Mouse (Mus musculus) fibroblast of lung, adult 2 months (primary cell): ENCODE measurements around the gene Tmsb10.

Experiments used
- DNase-seq: peaks from one replicate; pipeline ENCODE4 v3.0.0-alpha.2; 2011; ENCODE audit warnings: low read depth

The Tmsb10 gene

DNA sequence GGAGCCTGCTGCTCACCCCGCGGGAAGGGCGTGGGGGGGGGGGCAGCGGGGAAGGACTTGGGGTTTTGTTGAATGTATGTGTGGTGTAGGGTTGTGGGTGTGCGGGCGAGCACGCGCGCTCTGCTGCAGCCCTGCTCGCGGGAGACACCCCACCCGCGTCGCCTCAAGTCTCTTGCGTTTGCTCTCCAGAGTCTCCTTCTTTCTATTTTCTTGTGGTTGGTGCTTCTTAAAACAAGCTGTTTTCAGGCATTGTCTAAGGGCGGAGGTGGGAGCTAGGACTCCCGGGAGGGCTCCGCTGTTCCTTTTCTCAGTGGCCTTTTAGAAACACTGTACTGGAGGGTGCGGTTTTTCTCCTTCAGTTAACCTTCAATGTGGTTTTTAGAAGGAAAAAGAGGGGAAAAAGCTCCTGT is at the start of gene Tmsb10:
TSS of gene Tmsb10 (minus strand) at position 87 of the 410 bp plus-strand sequence.
- no peak for DNase-seq

- DNase-seq = no peak
Measured at GRCm38 (mm10) chr6:73003601-73004000, 45.1 kb upstream of the Tmsb10 start.

DNA sequence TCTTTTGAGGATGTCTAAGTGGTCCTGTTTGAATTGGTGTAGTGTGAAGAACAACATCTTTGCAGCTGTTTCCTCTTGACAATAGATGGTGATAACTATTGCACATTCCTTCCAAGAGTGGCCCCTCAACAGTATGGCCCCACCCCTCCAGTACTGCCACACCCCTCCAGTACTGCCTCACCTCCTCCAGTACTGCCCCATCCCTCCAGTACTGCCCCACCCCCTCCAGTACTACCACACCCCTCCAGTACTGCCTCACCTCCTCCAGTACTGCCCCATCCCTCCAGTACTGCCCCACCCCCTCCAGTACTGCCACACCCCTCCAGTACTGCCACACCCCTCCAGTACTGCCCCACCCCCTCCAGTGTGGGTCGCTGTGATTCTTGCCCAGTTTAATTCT is 43.8 kb upstream of the Tmsb10 start:
- DNase-seq = no peak

- no peak for DNase-seq
Measured at GRCm38 (mm10) chr6:72998809-72999208, 40.3 kb upstream of the Tmsb10 start.

DNA sequence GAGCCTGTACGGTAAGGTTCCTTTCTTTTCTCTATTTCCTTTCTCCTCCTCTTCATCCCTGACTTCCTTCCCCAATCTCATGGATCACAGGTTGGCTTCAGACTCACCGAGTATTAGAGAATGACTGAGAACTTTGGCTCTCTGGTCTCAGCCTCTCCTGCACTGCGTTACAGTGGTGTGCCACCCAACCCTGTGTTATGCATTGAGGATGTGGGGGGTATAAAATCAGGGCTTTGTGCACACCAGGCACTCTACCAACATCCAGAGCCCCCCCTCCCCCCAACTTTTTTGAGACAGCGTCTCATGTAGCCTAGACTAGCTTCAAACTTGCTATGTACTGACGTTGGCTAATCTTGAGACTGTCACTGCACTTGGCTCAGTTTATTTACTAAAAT is 35.1 kb upstream of the Tmsb10 start:
- no peak for DNase-seq

DNA sequence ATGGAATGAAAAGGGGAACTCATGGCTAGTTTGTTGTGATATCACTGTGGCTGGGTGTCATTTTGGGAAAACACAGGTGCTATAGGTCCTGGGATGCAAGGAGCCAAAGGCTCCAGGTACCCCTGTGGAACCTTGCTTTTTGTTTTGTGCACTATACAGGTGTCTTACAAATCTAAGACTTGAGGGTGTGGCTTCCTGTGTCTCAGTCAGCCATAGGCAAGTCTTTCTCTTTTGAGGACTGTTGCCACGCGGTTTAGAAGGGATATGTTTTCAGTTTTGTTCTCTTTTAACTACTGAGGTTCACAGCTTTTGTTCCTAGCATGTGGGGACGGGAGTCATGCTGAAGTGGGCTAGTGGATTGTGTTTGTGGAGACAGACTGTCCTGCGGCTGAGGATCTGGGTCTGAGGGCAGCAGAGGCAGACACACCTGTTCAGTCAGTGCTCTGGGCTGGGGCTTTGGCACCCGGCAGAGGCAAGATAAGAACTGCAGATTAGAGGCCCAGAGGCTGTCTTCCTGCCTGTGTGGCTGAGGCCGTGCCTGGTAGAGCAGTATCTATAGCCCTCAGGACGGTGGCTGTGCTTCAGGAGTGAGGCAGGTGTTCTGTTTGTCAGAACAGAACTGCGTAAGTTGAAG is 34.6 kb upstream of the Tmsb10 start:
- DNase-seq = no peak

- DNase-seq = no peak
Measured at GRCm38 (mm10) chr6:72990206-72990605, 31.7 kb upstream of the Tmsb10 start.

DNA sequence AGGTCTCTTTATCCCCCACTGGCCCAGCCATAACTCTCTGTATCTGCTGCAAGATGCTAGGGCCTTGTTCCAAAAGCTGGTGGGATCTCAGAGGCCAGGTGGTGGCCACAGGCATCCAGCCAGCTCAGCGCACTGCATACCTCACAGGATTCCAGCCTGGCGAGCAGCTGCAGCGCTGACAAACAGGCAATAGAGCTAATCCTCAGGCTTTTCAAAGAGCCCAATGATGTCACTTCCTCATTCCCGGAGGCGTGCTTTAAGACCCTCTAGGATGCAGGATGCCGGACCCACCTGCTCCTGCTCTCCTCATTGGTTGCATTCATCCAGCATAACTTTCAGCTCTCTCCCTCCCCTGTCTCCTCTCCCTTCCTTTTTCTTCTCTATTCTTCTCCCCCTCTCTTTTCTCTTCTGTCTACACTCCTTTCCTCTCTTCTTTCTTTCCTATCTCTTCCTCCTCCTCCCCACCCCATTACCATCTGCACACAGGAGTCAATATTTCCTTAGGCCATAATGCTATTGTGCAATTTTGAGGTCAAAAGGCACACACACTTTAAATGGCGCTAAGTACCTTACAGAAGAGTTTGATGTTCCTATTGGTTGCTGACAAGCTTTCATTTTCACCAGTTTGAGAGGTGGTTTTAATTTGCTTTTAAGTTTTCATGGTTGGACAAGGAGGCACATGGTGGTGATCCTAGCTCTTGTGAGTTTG is 30.6 kb upstream of the Tmsb10 start:
- DNase-seq = no peak

- DNase-seq = no peak
Measured at GRCm38 (mm10) chr6:72982506-72982905, 24.0 kb upstream of the Tmsb10 start.

DNA sequence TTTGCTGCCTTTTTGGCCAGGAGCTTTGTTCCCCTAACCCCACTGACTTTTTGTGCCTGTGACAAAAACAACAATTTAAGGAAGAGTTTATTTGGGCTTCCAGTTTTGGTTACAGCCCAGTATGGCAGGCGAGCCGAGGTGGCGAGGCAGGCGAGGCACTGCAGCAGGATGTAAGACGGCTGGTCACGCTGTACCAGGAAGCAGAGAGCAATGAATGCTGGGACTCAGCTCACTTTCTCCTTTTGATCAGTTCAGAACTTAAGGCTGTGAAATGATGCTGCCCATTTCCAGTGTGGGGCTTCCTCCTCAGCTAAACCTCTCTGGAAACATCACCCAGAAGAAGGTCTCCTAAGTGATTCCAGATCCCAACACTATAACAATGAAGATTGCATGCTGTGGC is 23.3 kb upstream of the Tmsb10 start:
- DNase-seq = no peak

DNA sequence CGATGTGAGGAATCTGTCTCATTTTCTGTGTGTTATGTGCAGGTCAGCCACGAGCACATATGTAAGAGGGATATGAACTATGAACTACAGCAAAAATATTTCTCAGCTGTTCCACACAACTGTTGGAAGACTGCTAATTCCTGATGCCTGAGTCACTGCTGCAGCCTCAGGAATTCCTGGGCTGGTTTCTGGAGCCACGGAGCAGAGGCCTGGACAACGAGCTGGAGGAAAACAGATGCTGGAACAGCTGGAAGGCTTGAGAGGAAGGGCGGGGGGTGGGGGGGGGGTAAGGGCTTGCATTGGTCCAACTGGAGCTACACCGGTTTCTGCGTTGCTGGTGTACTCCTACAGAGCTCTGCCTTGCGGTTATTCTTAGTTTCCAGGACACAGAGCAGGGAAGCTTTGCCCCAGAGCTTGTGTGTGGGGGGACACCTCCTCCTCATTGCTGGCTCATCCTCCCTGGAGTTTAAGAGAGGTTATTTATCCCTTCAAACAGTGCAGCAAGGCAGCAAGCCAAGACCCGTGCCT is 22.6 kb upstream of the Tmsb10 start:
- peak; percentile 79 for DNase-seq

DNA sequence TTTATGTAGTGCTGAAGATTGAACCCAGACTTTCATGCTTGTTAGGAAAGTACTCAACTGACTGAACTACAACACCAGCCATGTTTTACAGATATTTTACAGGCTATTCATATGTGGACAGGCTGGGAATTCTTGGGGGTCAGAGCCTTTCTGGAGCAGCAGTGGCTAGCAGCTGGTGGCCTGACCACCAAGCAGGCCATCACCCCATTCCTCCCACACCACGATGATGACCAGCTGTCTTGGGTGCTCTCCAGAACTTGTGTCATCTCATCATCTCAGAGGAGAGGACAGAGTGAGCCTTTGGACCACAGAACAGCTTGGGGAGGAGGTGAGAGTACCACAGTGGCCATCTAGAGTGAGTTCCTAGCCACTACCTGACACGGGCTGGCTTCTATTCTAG is 18.3 kb upstream of the Tmsb10 start:
- no peak for DNase-seq

DNA sequence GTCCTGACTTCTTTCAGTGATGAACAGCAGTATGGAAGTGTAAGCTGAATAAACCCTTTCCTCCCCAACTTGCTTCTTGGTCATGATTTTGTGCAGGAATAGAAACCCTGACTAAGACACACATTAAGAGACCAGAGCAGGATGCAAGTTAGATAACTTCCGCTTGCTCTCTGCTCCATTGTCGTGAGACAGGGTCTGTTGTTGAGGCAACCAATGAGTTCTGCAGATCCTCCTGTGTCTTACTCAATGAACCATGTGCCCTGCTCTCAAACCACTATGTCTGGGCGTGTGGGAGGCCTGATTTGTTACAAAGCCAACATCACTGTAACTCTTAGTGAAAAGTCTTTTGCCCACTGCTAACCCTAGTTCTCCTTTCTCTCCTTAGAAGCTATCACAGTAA is 12.5 kb upstream of the Tmsb10 start:
- DNase-seq = no peak

- DNase-seq = no peak
Measured at GRCm38 (mm10) chr6:72969787-72970186, 11.2 kb upstream of the Tmsb10 start.

- DNase-seq = no peak
Measured at GRCm38 (mm10) chr6:72965199-72965598, 6.7 kb upstream of the Tmsb10 start.

DNA sequence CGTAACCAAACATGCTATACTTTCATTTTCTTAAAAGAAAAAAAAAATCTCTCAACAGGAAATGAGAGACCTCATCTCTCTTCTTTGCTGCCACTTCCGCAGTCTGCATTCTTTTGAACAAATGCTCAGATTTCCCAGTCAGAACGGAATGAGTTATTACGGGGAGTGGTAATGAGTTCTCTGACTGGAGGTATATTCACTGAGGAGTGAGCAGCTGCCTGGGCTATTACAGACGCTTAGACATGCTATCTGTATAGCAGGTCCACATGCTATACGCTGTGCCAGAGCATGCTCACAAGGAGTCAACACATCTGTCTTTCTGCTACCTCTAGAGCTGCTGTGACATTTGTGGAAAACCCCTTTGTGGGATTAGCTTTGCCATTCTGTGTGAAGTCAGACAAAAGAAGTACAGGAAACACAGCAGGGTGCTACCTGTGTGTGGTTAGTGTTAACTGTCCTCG is 3.8 kb upstream of the Tmsb10 start:
- no peak for DNase-seq

GRCm38 (mm10) chr6:72961603-72962002 is 3.1 kb upstream of the Tmsb10 start:
- DNase-seq = no peak

DNA sequence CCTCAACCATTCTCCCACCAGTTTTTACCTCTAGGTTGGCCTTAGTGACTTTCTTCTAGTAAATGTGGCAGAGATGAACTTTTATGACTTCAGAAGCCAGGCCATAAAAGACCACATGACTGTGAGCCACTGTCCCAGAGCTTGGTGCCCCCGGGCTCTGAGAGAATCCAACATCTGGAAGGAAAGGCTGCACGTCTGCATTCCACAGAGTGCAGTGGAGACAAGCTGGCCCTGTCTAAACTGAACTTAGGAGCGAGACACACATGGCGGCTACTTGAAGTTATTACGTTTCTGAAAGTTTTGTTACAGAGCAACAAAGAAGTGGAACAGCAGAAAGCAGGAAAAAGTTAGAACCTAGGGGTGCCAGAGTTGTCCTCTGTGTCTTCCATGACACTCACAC is 2.1 kb upstream of the Tmsb10 start:
- no peak for DNase-seq

DNA sequence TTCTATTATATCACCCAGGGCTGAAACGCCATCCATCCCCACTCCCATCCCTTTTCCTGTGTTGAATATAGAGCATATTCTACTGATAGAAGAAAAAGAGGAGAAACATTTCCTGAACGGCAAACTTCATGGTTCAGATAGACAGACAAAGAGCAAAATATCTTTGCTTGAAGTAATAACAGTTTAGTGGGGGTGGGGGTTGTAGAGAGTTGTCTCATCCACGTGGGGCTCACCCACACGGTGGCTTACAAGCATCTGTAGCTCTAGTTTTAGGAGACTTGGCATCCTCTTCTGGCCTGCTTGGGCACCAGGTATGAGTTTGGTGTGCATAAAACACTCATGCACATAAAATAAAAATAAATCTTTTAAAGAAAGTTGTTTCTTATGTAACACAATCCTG is 627 bp upstream of the Tmsb10 start:
- no peak for DNase-seq

GRCm38 (mm10) chr6:72957676-72958641 is 589 bp downstream of the Tmsb10 start:
- DNase-seq = no peak

DNA sequence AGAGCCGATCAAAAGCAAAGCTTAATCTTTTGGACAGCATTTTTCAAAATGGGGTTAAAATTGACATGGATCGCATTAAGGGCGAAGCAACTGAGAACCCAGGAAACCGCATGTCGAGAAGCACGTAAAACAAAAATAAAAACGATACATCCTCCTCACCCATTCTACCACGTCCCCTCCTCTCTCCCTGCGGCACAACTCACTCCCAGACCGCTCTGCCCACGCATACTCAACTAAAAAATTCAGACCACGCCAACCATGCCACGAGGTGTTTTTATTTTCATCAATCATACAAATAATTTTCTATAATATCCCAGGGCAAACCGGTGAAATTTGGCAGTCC is 1.5 kb downstream of the Tmsb10 start:
- DNase-seq = no peak
